Mouse (Mus musculus): ENCODE results near the gene Platr17. TPM values are rescaled to one million over a fixed set of nuclear protein-coding genes. Genes with fewer than 3 reads are reported as not detected.
"Not testable (repeated sequence)": the region's sequence is repeated elsewhere in the genome, so short reads cannot be mapped to it uniquely, and the experiment has no call there.

Gene Platr17
- polyA plus RNA-seq, 1 experiment: 1.3 TPM

DNA sequence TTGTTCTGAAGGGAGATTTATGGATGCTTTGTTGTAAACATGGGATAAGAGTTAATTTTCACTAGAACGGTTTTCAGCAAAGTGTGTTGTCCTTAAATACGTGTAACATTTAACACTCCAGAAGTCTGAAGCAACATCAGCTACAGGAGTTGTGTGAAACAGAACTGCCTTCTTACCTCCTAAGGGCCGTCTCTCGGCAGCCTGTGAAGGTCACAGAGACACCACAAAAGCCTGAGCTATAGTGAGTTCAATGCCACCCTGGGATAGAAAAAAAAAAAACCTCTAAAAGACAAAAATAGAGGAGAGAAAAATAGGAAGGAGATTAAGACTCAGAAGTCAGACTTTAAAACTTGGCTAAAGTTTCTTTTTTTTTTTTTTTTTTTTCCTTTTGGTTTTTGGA, 2.9 kb upstream of the Platr17 start:
- no peak for DNase-seq (ENCODE audit: extremely low spot score in 1 of 2, low spot score in 1 of 2)

DNA sequence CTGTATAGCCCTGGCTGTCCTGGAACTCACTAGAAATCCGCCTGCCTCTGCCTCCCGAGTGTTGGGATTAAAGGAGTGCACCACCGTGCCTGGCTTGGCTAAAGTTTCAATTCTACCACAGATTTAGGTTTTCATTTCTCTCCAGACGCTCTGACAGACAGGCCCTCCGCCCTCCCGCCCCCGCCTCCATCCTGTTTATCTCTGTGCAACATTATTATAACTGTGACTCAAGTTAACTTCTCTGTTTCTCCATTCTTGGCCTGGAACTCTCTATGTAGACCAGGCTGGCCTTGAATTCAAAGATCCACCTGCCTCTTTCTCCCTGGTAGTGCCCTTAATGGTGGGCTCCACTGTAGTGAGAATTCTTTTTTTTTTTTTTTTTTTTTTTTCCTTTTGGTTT, 2.4 kb upstream of the Platr17 start:
- no peak for DNase-seq (ENCODE audit: extremely low spot score in 1 of 2, low spot score in 1 of 2)

- not testable (repeated sequence) for DNase-seq (ENCODE audit: extremely low spot score in 1 of 2, low spot score in 1 of 2)
Measured at GRCm38 (mm10) chr17:33903911-33904651, 854 bp upstream of the Platr17 start.

DNA sequence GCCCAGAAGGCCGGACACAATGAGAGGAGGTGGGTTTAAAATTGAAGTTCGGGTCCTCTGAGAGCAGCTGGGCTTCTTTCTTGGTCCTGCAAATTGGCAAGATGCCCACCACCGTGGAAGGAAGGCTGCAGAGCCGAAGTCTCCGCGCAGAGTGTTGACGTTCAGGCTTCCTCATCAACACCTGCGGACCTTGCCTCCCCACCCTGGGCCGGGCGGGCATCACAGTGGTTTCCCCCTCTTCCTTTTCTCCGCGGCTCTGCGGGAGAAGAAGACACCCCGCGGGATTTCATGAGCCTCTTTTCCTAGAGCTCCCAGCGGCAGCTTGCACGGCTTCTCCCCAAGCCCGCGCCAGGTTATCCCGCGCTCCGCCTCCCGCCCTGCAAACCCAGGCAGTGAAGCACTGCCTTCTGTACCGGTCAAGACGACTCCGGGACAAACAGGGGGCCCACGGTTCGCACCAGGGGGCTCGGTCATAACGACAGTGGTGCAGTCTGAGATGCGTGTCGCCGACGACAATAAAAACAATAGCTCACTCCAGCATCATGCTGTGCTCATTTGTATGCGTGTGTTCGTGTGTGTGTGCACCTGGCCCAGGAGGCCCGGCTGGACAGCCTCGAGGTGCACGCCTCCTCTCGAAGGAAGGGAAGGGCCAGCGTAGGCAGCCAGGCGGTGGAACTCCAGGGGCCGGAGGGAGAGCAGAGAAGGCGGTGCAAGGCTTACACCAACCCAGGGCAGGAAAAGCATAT, 3.6 kb downstream of the Platr17 start:
- peak in 1 of 2 experiments; percentile 50 for DNase-seq (ENCODE audit: extremely low spot score in 1 of 2, low spot score in 1 of 2)

GRCm38 (mm10) chr17:33909077-33909868, 4.3 kb downstream of the Platr17 start, which contains the start of gene Daxx:
Gene Daxx (plus strand): TSS chr17:33909414.
- peak; percentile 97 to 98 for DNase-seq (ENCODE audit: extremely low spot score in 1 of 2, low spot score in 1 of 2)

GRCm38 (mm10) chr17:33909869-33910250, 4.9 kb downstream of the Platr17 start:
- peak in 1 of 2 experiments; percentile 46 for DNase-seq (ENCODE audit: extremely low spot score in 1 of 2, low spot score in 1 of 2)

DNA sequence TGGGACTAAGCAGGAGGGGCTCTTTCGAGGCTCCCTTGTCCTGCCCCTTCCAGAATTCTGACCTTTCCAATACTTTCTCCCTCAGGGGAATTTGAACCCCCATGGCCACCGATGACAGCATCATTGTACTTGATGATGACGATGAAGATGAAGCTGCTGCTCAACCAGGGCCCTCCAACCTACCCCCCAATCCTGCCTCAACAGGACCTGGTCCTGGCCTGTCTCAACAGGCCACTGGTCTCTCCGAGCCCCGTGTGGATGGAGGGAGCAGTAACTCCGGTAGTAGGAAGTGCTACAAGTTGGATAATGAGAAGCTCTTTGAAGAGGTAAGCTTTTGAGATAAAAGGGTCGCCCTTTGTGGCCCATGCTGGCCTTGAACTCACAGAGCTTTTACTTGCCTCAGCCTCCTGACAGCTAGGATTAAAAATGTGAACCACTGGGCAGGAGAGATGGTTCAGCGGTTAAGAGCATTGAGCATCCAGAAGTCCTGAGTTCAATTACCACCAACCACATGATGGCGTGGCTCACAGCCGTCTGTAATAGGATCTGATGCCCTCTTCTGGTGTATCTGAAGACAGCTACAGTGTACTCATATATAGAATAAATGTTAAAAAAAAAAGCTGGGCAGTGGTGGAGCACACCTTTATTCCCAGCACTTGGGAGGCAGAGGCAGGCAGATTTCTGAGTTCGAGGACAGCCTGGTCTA, 5.6 kb downstream of the Platr17 start:
- DNase-seq (ENCODE audit: extremely low spot score in 1 of 2, low spot score in 1 of 2): no peak

GRCm38 (mm10) chr17:33911052-33911812, 6.3 kb downstream of the Platr17 start:
- no peak for DNase-seq (ENCODE audit: extremely low spot score in 1 of 2, low spot score in 1 of 2)

DNA sequence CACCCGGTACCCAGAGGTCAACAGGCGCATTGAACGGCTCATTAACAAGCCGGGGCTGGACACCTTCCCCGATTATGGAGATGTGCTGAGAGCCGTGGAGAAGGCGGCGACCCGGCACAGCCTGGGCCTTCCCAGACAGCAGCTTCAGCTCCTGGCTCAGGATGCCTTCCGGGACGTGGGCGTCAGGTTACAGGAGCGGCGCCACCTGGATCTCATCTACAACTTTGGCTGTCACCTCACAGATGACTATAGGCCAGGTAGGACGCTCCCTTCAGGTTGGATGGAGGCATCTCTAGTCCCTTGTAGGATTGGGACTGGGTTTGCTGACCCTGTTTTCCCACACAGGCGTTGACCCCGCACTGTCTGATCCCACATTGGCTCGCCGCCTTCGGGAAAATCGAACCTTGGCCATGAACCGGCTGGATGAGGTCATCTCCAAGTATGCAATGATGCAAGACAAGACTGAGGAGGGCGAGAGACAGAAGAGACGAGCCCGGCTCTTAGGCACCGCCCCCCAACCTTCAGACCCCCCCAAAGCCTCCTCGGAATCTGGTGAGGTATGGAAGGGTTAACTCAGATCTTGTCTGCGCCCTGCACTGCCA, 7.0 kb downstream of the Platr17 start:
- DNase-seq (ENCODE audit: extremely low spot score in 1 of 2, low spot score in 1 of 2): no peak

DNA sequence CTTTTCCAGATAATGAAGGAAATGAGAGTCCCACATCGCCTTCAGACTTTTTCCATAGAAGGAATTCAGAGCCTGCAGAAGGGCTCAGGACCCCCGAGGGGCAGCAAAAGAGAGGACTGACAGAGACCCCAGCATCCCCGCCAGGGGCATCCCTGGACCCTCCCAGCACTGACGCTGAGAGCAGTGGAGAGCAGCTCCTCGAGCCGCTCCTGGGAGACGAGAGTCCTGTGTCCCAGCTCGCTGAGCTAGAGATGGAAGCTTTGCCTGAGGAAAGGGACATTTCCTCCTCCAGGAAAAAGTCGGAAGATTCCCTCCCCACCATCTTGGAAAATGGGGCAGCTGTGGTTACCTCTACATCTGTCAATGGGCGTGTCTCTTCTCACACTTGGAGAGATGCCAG, 8.3 kb downstream of the Platr17 start:
- DNase-seq (ENCODE audit: extremely low spot score in 1 of 2, low spot score in 1 of 2): no peak

- DNase-seq (ENCODE audit: extremely low spot score in 1 of 2, low spot score in 1 of 2): no peak
Measured at GRCm38 (mm10) chr17:33913905-33914304, 9.0 kb downstream of the Platr17 start.

- DNase-seq (ENCODE audit: extremely low spot score in 1 of 2, low spot score in 1 of 2): no peak
Measured at GRCm38 (mm10) chr17:33914969-33915391, 10.0 kb downstream of the Platr17 start.

DNA sequence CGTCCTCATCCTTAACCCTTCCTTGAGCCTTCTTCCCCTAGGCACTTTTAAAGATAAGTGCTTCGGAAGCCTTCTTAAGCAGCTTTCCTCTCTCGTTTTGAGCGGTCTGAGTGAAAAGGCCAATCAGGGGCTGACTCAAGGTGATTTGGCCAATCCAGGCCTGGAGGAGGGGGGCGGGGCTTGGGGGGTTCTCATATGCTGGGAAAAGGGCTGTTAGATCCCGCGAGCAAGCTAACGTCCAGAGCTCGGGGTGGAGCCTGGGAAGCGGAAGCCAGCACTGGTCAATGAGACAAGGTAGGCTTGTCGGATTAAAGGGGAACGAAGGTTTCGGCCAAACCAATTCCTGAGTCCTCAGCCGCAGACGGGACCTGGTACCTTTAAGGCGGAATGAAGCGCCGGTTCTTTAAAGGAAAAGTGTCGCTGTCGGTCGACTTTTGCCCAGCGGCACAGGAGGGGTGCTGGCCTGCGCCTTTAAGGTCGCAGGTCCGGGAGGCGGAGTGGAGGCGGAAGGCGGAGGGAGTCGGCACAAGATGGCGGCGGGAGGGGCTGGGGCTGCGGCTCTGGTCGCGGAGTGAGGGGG, 10.8 kb downstream of the Platr17 start, which contains the start of the genes Tapbp and Zbtb22:
Gene Tapbp, plus strand, starts transcription at position 229 of the 580 bp plus-strand sequence.
Gene Zbtb22, plus strand, starts transcription at position 234 of the 580 bp plus-strand sequence.
- peak; percentile 97 to 98 for DNase-seq (ENCODE audit: extremely low spot score in 1 of 2, low spot score in 1 of 2)

GRCm38 (mm10) chr17:33916294-33916693, 11.4 kb downstream of the Platr17 start:
- DNase-seq (ENCODE audit: extremely low spot score in 1 of 2, low spot score in 1 of 2): peak in 1 of 2 experiments; percentile 33

DNA sequence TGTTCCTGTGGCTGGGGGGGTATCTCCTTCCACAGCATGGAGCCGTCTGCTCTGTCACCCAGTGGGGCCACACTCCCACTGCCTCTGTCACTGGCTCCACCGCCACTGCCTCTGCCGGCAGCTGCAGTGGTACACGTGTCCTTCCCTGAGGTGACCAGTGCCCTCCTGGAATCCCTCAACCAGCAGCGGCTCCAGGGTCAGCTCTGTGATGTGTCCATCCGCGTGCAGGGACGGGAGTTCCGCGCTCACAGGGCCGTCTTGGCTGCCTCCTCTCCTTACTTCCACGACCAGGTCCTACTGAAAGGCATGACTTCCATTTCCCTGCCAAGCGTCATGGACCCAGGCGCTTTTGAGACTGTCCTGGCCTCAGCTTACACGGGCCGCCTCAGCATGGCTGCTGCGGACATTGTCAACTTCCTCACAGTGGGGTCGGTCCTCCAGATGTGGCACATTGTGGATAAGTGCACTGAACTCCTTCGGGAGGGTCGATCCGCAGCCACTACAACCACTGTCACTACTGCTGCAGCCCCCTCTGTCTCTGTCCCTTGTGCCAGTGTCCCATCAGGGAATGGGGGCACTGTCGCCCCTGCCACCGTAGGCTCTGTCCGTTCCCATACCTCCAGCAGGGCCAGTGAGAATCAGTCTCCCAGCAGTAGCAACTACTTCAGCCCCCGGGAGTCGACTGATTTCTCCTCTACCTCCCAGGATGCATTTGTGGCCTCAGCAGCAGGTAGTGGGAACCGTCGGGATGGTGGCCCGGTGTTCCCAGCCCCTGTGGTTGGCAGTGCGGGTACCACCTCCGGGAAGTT, 12.1 kb downstream of the Platr17 start:
- DNase-seq (ENCODE audit: extremely low spot score in 1 of 2, low spot score in 1 of 2): no peak

- no peak for DNase-seq (ENCODE audit: extremely low spot score in 1 of 2, low spot score in 1 of 2)
Measured at GRCm38 (mm10) chr17:33917656-33918292, 12.8 kb downstream of the Platr17 start.
